Mouse (Mus musculus): ENCODE results near the gene Fbxo17. TPM values are rescaled to one million over a fixed set of nuclear protein-coding genes. Genes with fewer than 3 reads are reported as not detected.
A peak's percentile ranks its signal among the peaks of the same experiment; 100 is the strongest.
"Not testable (repeated sequence)": the region's sequence is repeated elsewhere in the genome, so short reads cannot be mapped to it uniquely, and the experiment has no call there.

The Fbxo17 gene
- 7.3 and 7.7 TPM in 2 replicates for polyA plus RNA-seq (2014; fragmentation: Nextera tagmentation; extraction: Ambion mirVana)

DNA sequence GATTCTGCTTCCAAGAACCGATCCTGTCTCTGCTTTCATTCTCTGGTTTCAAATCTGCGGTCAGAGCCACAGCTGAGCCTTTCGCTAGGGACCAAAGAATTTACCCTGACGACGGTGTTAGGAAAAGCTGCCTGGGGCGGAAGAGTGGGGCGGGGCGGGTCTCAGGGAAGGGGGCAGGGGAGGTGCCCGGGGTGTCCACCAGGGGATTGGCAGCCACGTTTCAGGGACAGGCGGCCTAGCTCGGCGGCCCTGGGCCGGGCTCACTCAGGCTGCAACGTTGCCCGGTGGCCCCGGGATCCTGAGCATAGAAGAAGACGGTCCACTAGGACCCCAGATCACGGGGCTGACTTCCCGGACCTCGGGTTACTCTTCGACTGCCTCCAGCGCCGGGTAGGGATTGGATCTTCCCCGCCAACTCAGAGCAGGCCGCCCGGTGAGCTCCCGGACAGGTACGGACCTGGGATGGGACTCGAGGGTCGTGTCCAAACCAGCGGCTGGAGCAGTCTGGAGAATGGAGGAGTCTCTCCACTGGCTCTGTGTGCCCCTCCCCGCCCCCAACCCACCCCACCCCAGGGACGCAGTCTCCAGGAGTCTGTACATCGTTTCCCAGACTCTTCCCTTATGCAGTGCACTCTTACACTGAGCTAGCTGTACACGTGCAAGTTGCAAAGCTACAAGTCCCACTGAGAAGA, at the start of gene Fbxo17:
Fbxo17 (plus strand) TSS at position 215 of the 692 bp plus-strand sequence.
- H3K9ac ChIP-seq (ENCODE audit: low read length) = peak within 1 kb of the TSS; percentile 52
- peak within 1 kb of the TSS; percentile 40 for H3K4me3 ChIP-seq (ENCODE audit: low read depth, low read length)
- 5% methylated on average over 35 of the region's 36 CpGs for WGBS
- no peaks in the 10 kb centered on the region for H3K27me3 ChIP-seq (ENCODE audit: control insufficient read depth, insufficient read depth, low read length)
- no peaks in the 10 kb centered on the region for H3K36me3 ChIP-seq (ENCODE audit: control insufficient read depth, insufficient read depth, low read length)
- 0 out of 2 replicates have a peak, but pooled peaks cover 3% of the 10 kb centered on the region for H3K4me1 ChIP-seq (ENCODE audit: control insufficient read depth, insufficient read depth, low read length)
- no peaks in the 10 kb centered on the region for H3K9me3 ChIP-seq (ENCODE audit: control insufficient read depth, low read length)
- H3K27ac ChIP-seq (ENCODE audit: low read depth, low read length) = no peak within 1 kb of the TSS
- DNase-seq (ENCODE audit: low spot score) = peak; percentile 71
- H3K4me2 ChIP-seq (ENCODE audit: low read depth) = peak within 1 kb of the TSS; percentile 70
- ATAC-seq (ENCODE audit: insufficient read depth, low FRiP score, low TSS enrichment) = peak; percentile 60

DNA sequence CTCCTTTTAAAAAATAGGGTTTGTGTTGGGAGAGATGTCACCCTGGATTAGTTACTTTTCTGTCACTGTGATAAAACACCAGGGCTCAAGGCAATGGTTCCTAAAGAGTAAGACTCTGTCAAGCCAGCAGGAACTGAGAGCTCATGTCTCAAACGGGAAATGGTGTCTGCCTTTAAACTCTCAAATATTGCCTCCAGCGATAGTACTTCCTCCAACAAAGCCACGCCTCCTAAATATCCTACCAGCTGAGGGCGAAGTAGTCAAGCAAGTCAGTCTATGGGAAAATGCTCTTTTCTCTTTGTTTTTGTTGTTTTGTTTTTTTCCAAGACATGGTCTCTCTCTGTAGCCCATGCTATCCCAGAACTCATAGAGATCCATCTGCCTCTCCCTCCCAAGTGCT, 45.4 kb upstream of the Fbxo17 start:
- no peak for DNase-seq (ENCODE audit: low spot score)
- no peak overlapping the region for H3K27ac ChIP-seq (ENCODE audit: low read depth, low read length)
- no peaks in the 10 kb centered on the region for H3K36me3 ChIP-seq (ENCODE audit: control insufficient read depth, insufficient read depth, low read length)
- H3K4me3 ChIP-seq (ENCODE audit: low read depth, low read length) = no peak overlapping the region
- no peaks in the 10 kb centered on the region for H3K9me3 ChIP-seq (ENCODE audit: control insufficient read depth, low read length)
- H3K4me2 ChIP-seq (ENCODE audit: low read depth) = no peak overlapping the region
- WGBS = 77% methylated on average over 4 of the region's 4 CpGs
- H3K27me3 ChIP-seq (ENCODE audit: control insufficient read depth, insufficient read depth, low read length) = no peaks in the 10 kb centered on the region
- H3K4me1 ChIP-seq (ENCODE audit: control insufficient read depth, insufficient read depth, low read length) = no peaks in the 10 kb centered on the region
- ATAC-seq (ENCODE audit: insufficient read depth, low FRiP score, low TSS enrichment) = no peak
- no peak overlapping the region for H3K9ac ChIP-seq (ENCODE audit: low read length)

- DNase-seq (ENCODE audit: low spot score) (no peak), ATAC-seq (ENCODE audit: insufficient read depth, low FRiP score, low TSS enrichment) (no peak)
- 91% methylated on average over 5 of the region's 5 CpGs for WGBS
- Histone ChIP-seq H3K4me2 (ENCODE audit: low read depth) (no peak overlapping the region), H3K9me3 (ENCODE audit: control insufficient read depth, low read length) (no peaks in the 10 kb centered on the region), H3K9ac (ENCODE audit: low read length) (no peak overlapping the region), H3K4me3 (ENCODE audit: low read depth, low read length) (no peak overlapping the region), H3K36me3 (ENCODE audit: control insufficient read depth, insufficient read depth, low read length) (no peaks in the 10 kb centered on the region), H3K27ac (ENCODE audit: low read depth, low read length) (no peak overlapping the region), H3K4me1 (ENCODE audit: control insufficient read depth, insufficient read depth, low read length) (no peaks in the 10 kb centered on the region), H3K27me3 (ENCODE audit: control insufficient read depth, insufficient read depth, low read length) (no peaks in the 10 kb centered on the region)
Observed at GRCm38 (mm10) chr7:28672276-28672675, 44.3 kb upstream of the Fbxo17 start.

- H3K4me2 ChIP-seq (ENCODE audit: low read depth); H3K9me3 ChIP-seq (ENCODE audit: control insufficient read depth, low read length); H3K27me3 ChIP-seq (ENCODE audit: control insufficient read depth, insufficient read depth, low read length); H3K27ac ChIP-seq (ENCODE audit: low read depth, low read length); H3K4me3 ChIP-seq (ENCODE audit: low read depth, low read length); H3K4me1 ChIP-seq (ENCODE audit: control insufficient read depth, insufficient read depth, low read length); ATAC-seq (ENCODE audit: insufficient read depth, low FRiP score, low TSS enrichment); DNase-seq (ENCODE audit: low spot score); H3K9ac ChIP-seq (ENCODE audit: low read length); H3K36me3 ChIP-seq (ENCODE audit: control insufficient read depth, insufficient read depth, low read length): not testable (repeated sequence)
- WGBS = 65% methylated on average over 5 of the region's 5 CpGs
Observed at GRCm38 (mm10) chr7:28672786-28673185, 43.8 kb upstream of the Fbxo17 start.

DNA sequence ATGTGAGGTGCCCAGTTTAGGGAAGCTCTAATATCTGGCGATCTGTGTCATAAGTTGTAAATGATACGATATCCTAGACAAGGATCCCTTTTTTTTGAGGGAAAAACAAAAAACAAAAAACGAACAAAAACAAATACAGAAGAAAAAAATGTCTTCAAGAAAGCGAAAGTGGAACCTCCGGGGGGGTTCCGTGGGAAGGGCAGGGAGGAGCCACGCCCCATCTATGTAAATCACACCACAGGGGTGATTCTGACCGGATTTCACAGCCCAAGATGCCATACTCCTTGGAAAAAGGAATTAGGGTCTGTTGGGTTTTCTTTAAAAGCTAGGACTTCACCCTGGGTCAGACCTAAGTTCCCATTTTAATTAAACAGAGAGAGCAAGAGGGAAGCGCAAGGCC, 41.6 kb upstream of the Fbxo17 start:
- Histone ChIP-seq H3K9ac (ENCODE audit: low read length) (no peak overlapping the region), H3K27ac (ENCODE audit: low read depth, low read length) (no peak overlapping the region), H3K27me3 (ENCODE audit: control insufficient read depth, insufficient read depth, low read length) (no peaks in the 10 kb centered on the region), H3K4me3 (ENCODE audit: low read depth, low read length) (no peak overlapping the region), H3K4me1 (ENCODE audit: control insufficient read depth, insufficient read depth, low read length) (no peaks in the 10 kb centered on the region), H3K9me3 (ENCODE audit: control insufficient read depth, low read length) (no peaks in the 10 kb centered on the region), H3K4me2 (ENCODE audit: low read depth) (no peak overlapping the region), H3K36me3 (ENCODE audit: control insufficient read depth, insufficient read depth, low read length) (no peaks in the 10 kb centered on the region)
- no peak for ATAC-seq (ENCODE audit: insufficient read depth, low FRiP score, low TSS enrichment)
- no peak for DNase-seq (ENCODE audit: low spot score)
- 72% methylated on average over 9 of the region's 9 CpGs for WGBS

- H3K9me3 ChIP-seq (ENCODE audit: control insufficient read depth, low read length) = no peaks in the 10 kb centered on the region
- 47% methylated on average over 11 of the region's 11 CpGs for WGBS
- no peaks in the 10 kb centered on the region for H3K36me3 ChIP-seq (ENCODE audit: control insufficient read depth, insufficient read depth, low read length)
- no peak overlapping the region for H3K4me2 ChIP-seq (ENCODE audit: low read depth)
- no peak overlapping the region for H3K4me3 ChIP-seq (ENCODE audit: low read depth, low read length)
- DNase-seq (ENCODE audit: low spot score) = no peak
- H3K27ac ChIP-seq (ENCODE audit: low read depth, low read length) = no peak overlapping the region
- ATAC-seq (ENCODE audit: insufficient read depth, low FRiP score, low TSS enrichment) = no peak
- H3K4me1 ChIP-seq (ENCODE audit: control insufficient read depth, insufficient read depth, low read length) = no peaks in the 10 kb centered on the region
- H3K9ac ChIP-seq (ENCODE audit: low read length) = no peak overlapping the region
- H3K27me3 ChIP-seq (ENCODE audit: control insufficient read depth, insufficient read depth, low read length) = no peaks in the 10 kb centered on the region
Observed at GRCm38 (mm10) chr7:28675746-28676145, 40.9 kb upstream of the Fbxo17 start.

DNA sequence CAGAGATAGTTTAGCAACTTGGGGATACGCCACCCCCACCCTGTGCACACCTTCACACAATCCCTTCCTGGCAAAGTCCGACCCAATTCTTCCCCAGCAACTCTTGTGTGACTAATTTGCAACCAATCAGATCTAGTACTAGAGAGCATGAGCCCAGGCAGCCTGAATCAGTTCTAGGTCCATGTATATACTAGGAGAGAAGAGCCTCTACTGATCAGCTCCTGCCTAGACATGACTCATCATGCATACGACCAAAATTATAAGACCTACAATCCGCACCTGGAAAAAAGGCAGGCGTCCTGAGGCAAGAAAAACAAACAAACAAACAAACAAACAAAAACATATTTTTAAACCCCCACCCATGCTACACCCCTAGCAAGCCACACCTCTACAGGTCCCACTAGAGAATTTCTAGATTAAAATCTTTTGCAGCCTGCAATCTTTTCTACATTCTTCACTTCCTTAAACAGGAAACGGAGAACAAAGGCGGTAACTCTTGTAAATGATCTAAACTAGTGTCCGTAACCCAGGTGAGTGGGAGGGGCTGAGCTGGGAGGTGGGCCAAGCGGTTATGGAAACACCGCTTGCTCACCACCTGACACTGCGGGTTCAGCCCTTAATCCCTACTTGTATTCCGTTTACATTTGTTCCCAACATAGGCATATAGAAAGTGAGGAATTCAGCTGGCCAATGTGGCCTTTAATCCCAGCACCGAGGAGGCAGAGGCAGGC, 39.6 kb upstream of the Fbxo17 start:
- H3K27me3 ChIP-seq (ENCODE audit: control insufficient read depth, insufficient read depth, low read length) = no peaks in the 10 kb centered on the region
- no peaks in the 10 kb centered on the region for H3K4me1 ChIP-seq (ENCODE audit: control insufficient read depth, insufficient read depth, low read length)
- DNase-seq (ENCODE audit: low spot score) (no peak), ATAC-seq (ENCODE audit: insufficient read depth, low FRiP score, low TSS enrichment) (no peak)
- WGBS = 84% methylated on average over 13 of the region's 13 CpGs
- H3K4me2 ChIP-seq (ENCODE audit: low read depth) = no peak overlapping the region
- H3K27ac ChIP-seq (ENCODE audit: low read depth, low read length) = no peak overlapping the region
- no peaks in the 10 kb centered on the region for H3K9me3 ChIP-seq (ENCODE audit: control insufficient read depth, low read length)
- no peak overlapping the region for H3K9ac ChIP-seq (ENCODE audit: low read length)
- H3K4me3 ChIP-seq (ENCODE audit: low read depth, low read length) = no peak overlapping the region
- no peaks in the 10 kb centered on the region for H3K36me3 ChIP-seq (ENCODE audit: control insufficient read depth, insufficient read depth, low read length)

DNA sequence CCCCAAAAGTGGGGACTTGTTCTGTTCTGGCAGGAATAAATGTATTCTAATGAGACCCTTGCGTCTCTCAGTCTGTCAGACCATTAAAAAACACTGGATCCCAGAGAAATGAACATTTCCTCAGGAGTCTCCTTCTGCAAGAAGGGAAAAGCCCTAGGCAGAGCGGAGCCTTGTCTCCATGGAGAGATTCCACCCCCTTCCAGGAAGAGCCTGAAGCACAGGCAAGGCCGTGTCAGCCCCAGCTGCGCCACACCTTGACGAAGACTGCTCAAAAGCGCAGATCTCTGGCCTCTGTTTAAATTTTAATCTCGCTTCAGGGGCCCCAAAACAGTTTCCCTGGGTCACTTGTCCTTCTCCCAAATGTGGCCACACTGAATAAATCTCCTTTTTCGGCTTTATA, 39.0 kb upstream of the Fbxo17 start:
- Histone ChIP-seq H3K36me3 (ENCODE audit: control insufficient read depth, insufficient read depth, low read length) (no peaks in the 10 kb centered on the region), H3K27me3 (ENCODE audit: control insufficient read depth, insufficient read depth, low read length) (no peaks in the 10 kb centered on the region), H3K4me3 (ENCODE audit: low read depth, low read length) (no peak overlapping the region), H3K4me1 (ENCODE audit: control insufficient read depth, insufficient read depth, low read length) (no peaks in the 10 kb centered on the region), H3K9me3 (ENCODE audit: control insufficient read depth, low read length) (no peaks in the 10 kb centered on the region), H3K9ac (ENCODE audit: low read length) (no peak overlapping the region), H3K4me2 (ENCODE audit: low read depth) (no peak overlapping the region), H3K27ac (ENCODE audit: low read depth, low read length) (no peak overlapping the region)
- 88% methylated on average over 8 of the region's 8 CpGs for WGBS
- ATAC-seq (ENCODE audit: insufficient read depth, low FRiP score, low TSS enrichment) (no peak), DNase-seq (ENCODE audit: low spot score) (no peak)

DNA sequence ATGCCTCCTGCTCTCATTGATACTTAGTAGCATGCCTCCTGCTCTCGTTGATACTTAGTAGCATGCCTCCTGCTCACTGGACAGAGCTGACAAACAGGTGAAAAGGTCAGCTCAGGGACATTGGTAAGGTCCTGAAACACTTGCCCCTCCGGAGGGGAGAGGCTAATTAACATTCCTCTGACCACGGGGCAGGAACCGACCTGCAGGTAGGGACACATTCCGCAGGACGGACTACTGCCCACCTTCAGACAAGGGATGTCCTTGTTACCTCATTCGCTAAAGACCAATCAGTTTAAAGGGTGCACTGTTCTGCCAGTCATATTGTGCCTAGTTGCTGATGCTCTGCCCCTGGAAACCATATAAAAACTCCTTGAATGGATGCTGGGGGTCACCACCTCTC, 25.5 kb upstream of the Fbxo17 start:
- no peak for ATAC-seq (ENCODE audit: insufficient read depth, low FRiP score, low TSS enrichment)
- no peaks in the 10 kb centered on the region for H3K9me3 ChIP-seq (ENCODE audit: control insufficient read depth, low read length)
- H3K4me1 ChIP-seq (ENCODE audit: control insufficient read depth, insufficient read depth, low read length) = 0 out of 2 replicates have a peak, but pooled peaks cover 4% of the 10 kb centered on the region
- no peaks in the 10 kb centered on the region for H3K36me3 ChIP-seq (ENCODE audit: control insufficient read depth, insufficient read depth, low read length)
- H3K27ac ChIP-seq (ENCODE audit: low read depth, low read length) = no peak overlapping the region
- no peak overlapping the region for H3K4me3 ChIP-seq (ENCODE audit: low read depth, low read length)
- WGBS = 74% methylated on average over 7 of the region's 7 CpGs
- H3K9ac ChIP-seq (ENCODE audit: low read length) = no peak overlapping the region
- no peak for DNase-seq (ENCODE audit: low spot score)
- no peak overlapping the region for H3K4me2 ChIP-seq (ENCODE audit: low read depth)
- no peaks in the 10 kb centered on the region for H3K27me3 ChIP-seq (ENCODE audit: control insufficient read depth, insufficient read depth, low read length)

All from neural tube, embryonic 11.5 days (tissue).